Mouse (Mus musculus) G1E (cell line): ENCODE data around the gene Nxpe3. TPM values are rescaled to one million over a fixed set of nuclear protein-coding genes. Genes with fewer than 3 reads are reported as not detected.
A peak's percentile ranks its signal among the peaks of the same experiment; 100 is the strongest.
"Not testable (repeated sequence)": the region's sequence is repeated elsewhere in the genome, so short reads cannot be mapped to it uniquely, and the experiment has no call there.

ENCODE experiments used
- ATAC-seq: 2 replicates; pipeline ENCODE4 v1.8.0; 2016; ENCODE audit warnings: mild to moderate bottlenecking; ENCODE audit not compliant: insufficient number of reproducible peaks, poor library complexity, low FRiP score, severe bottlenecking; ENCODE audit errors: extremely low read depth
- DNase-seq: peaks from one replicate; pipeline ENCODE4 v3.0.0; 2012; ENCODE audit warnings: low spot score
- H3K27me3 ChIP-seq: 2 replicates; pipeline ENCODE4 v1.6.1; 2012; ENCODE audit warnings: mild to moderate bottlenecking, low read length, inconsistent platforms; ENCODE audit not compliant: insufficient read depth
- H3K36me3 ChIP-seq: replicated peaks from 2 replicates; pipeline ENCODE3; 2012; ENCODE audit warnings: mild to moderate bottlenecking, inconsistent platforms
- H3K4me1 ChIP-seq: 2 replicates; pipeline ENCODE4 v1.6.1; 2012; ENCODE audit warnings: low read depth, low read length, inconsistent platforms, mixed read lengths; ENCODE audit not compliant: insufficient read depth
- H3K4me3 ChIP-seq: 2 replicates; pipeline ENCODE4 v1.5.1; 2012; ENCODE audit warnings: low read depth, mild to moderate bottlenecking, inconsistent platforms, low read length, moderate library complexity, mixed read lengths
- H3K9me3 ChIP-seq: replicated peaks from 2 replicates; pipeline ENCODE4 v1.6.1; 2012; ENCODE audit warnings: inconsistent platforms
- CTCF ChIP-seq: IDR thresholded peaks from 2 replicates; pipeline ENCODE4 v1.5.1; 2012; ENCODE audit warnings: low read depth, low read length, inconsistent platforms, mixed read lengths
- GATA1 ChIP-seq: IDR thresholded peaks from 2 replicates; pipeline ENCODE4 v1.6.1; 2012; ENCODE audit warnings: borderline replicate concordance, low read length, inconsistent platforms, mixed read lengths
- GATA2 ChIP-seq: IDR thresholded peaks from 2 replicates; pipeline ENCODE4 v1.6.1; 2012; ENCODE audit warnings: low read depth, low read length, inconsistent platforms, borderline replicate concordance
- POLR2AphosphoS5 ChIP-seq: IDR thresholded peaks from 2 replicates; pipeline ENCODE4 v1.6.1; 2012; ENCODE audit warnings: low read depth, low read length, inconsistent platforms; ENCODE audit not compliant: insufficient replicate concordance
- TAL1 ChIP-seq: conservative IDR thresholded peaks from 2 replicates; pipeline ENCODE4 v1.6.1; 2012; ENCODE audit warnings: low read depth, low read length, inconsistent platforms, mixed read lengths
- polyA plus RNA-seq: library from polyadenylated mRNA; stranded (reverse); fragments of >175 nt; gene quantifications from 2 replicates; pipeline ENCODE4 v1.2.3, GENCODE M21; 2012
- total RNA-seq, 2 experiments: library from RNA; stranded (forward) in 1 of 2; stranded (reverse) in 1 of 2; fragments of 200-1000 nt in 1 of 2; fragments of >200 nt in 1 of 2; fragmentation: Nextera tagmentation in 1 of 2; gene quantifications; 2 replicates each; pipeline ENCODE4 v1.2.3; 2014 to 2017

Gene Nxpe3
- total and polyA plus RNA-seq, 3 experiments: 1.3 to 29.2 (median 13.3) TPM

DNA sequence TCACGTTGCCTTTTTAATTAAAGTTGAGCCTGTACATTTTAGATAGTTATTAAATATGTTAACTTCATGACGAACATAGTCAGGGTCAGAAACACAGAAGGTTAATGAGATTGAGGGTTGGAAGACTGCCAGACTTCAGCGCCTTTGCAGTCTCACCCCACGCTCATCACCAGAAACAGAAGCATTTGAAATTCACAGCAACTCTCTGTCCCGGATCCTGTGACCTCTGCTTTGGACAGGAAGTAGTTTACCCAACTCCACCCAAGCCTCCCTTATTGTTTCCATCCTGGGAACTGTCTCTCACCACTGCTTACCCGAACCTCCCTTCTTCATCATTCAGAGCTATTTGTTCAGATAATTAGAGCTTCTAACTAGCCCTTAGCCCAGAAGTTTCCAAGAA lies 19.1 kb downstream of the Nxpe3 start:
- TF ChIP-seq GATA1: no peak
- no peak for TF ChIP-seq TAL1
- TF ChIP-seq CTCF: no peak
- no peak for TF ChIP-seq POLR2AphosphoS5
- TF ChIP-seq GATA2: no peak
- DNase-seq (no peak), ATAC-seq (no peak)
- Histone ChIP-seq H3K27me3 (no peaks in the 10 kb centered on the region), H3K4me3 (no peak overlapping the region), H3K9me3 (no peaks in the 10 kb centered on the region), H3K4me1 (peaks cover 4% of the 10 kb centered on the region; the same call in 1 of the 2 replicates), H3K36me3 (peaks cover 62% of the 10 kb centered on the region)

GRCm38 (mm10) chr16:55863832-55864231 lies 31.3 kb downstream of the Nxpe3 start:
- no peak for DNase-seq
- H3K4me1 ChIP-seq: peaks cover 2% of the 10 kb centered on the region; the same call in 1 of the 2 replicates
- H3K4me3 ChIP-seq: no peak overlapping the region
- TF ChIP-seq CTCF (no peak), GATA1 (no peak), GATA2 (no peak), TAL1 (no peak), POLR2AphosphoS5 (no peak)
- ATAC-seq: no peak
- H3K36me3 ChIP-seq: peaks cover 69% of the 10 kb centered on the region
- H3K9me3 ChIP-seq: no peaks in the 10 kb centered on the region
- no peaks in the 10 kb centered on the region for H3K27me3 ChIP-seq

DNA sequence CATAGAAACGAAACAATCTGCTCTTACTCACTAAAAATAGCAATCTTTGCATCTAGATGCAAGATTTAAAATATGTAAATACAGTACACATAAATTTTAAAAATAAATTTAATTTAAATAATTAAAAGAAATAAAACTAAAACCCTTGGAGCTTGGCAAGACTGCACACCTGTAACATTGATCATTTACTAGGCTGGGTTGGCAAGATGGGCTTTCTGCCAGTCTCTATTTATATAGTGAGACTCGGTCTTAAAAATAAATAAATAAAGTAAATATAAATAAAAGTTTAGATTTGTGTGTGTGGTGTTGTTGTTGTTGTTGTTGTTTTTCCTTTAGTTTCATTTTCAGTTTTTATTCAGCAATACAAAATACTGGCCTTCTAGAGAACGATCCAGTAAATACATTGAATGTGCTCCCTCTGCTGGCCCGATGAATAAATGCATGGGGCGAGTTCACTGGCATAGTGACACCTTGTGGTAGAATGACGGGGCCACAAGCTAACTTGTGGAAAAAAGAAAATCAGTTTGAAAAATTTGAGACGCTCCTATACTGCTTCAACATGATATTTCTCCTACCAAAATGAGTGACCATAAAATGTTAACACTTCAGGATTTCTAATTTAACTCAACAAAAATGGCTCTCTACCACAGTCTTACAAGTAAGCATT lies 31.8 kb downstream of the Nxpe3 start:
- ATAC-seq: peak; percentile 82
- Histone ChIP-seq H3K4me1 (peaks cover 2% of the 10 kb centered on the region; the same call in 1 of the 2 replicates), H3K4me3 (no peak overlapping the region), H3K36me3 (peaks cover 75% of the 10 kb centered on the region), H3K27me3 (no peaks in the 10 kb centered on the region), H3K9me3 (no peaks in the 10 kb centered on the region)
- DNase-seq: peak; percentile 54
- no peak for TF ChIP-seq TAL1
- peak; percentile 83 for TF ChIP-seq CTCF
- no peak for TF ChIP-seq POLR2AphosphoS5
- TF ChIP-seq GATA1: no peak
- TF ChIP-seq GATA2: no peak

GRCm38 (mm10) chr16:55861104-55861503 lies 34.0 kb downstream of the Nxpe3 start:
- ATAC-seq (no peak), DNase-seq (no peak)
- Histone ChIP-seq H3K27me3 (no peaks in the 10 kb centered on the region), H3K36me3 (peaks cover 76% of the 10 kb centered on the region), H3K4me1 (peaks cover 2% of the 10 kb centered on the region; the same call in 1 of the 2 replicates), H3K9me3 (peaks cover 4% of the 10 kb centered on the region), H3K4me3 (no peak overlapping the region)
- TF ChIP-seq GATA1 (no peak), GATA2 (no peak), CTCF (no peak), POLR2AphosphoS5 (no peak), TAL1 (no peak)

- not testable (repeated sequence) for DNase-seq, H3K4me1 ChIP-seq, H3K4me3 ChIP-seq, H3K27me3 ChIP-seq, ATAC-seq, H3K9me3 ChIP-seq
- peaks cover 71% of the 10 kb centered on the region for H3K36me3 ChIP-seq
These were observed 35.7 kb downstream of the Nxpe3 start for GRCm38 (mm10) chr16:55859421-55859820.

GRCm38 (mm10) chr16:55858465-55858864 lies 36.6 kb downstream of the Nxpe3 start:
- Histone ChIP-seq H3K4me1 (no peaks in the 10 kb centered on the region), H3K9me3 (peaks cover 6% of the 10 kb centered on the region), H3K4me3 (no peak overlapping the region), H3K36me3 (peaks cover 74% of the 10 kb centered on the region), H3K27me3 (no peaks in the 10 kb centered on the region)
- no peak for DNase-seq
- TF ChIP-seq TAL1 (no peak), GATA2 (no peak), POLR2AphosphoS5 (no peak), GATA1 (no peak), CTCF (peak; percentile 21; the same call in 1 of the 2 replicates)
- ATAC-seq: peak; percentile 45; the same call in 1 of the 2 replicates
